Mouse (Mus musculus) layer of hippocampus, postnatal 25 days (tissue): ENCODE results near the gene Zkscan6. TPM values are rescaled to one million over a fixed set of nuclear protein-coding genes. Genes with fewer than 3 reads are reported as not detected.
A peak's percentile ranks its signal among the peaks of the same experiment; 100 is the strongest.

Experiments used
- DNase-seq, 2 experiments: peaks; one replicate each; pipeline ENCODE4 v3.0.0; 2022; ENCODE audit warnings: mixed read lengths in 2 of 2, low spot score in 1 of 2; ENCODE audit errors: extremely low spot score in 1 of 2
- total RNA-seq, 2 experiments: library from RNA; stranded (reverse); gene quantifications; 2 replicates each; pipeline ENCODE4 v1.2.3; 2021

The Zkscan6 gene
- total RNA-seq = 10 to 100 TPM; 14.5 to 16.1 TPM

- DNase-seq = peak; percentile 66 to 77
Observed at GRCm38 (mm10) chr11:65806909-65807504, at the start of gene Zkscan6. Zkscan6 (plus strand) TSS chr11:65807175.

- DNase-seq = no peak
Observed at GRCm38 (mm10) chr11:65759350-65759749, 47.6 kb upstream of the Zkscan6 start.

GRCm38 (mm10) chr11:65760912-65761311 lies 46.1 kb upstream of the Zkscan6 start:
- DNase-seq = no peak

GRCm38 (mm10) chr11:65768445-65768844 lies 38.5 kb upstream of the Zkscan6 start:
- no peak for DNase-seq

GRCm38 (mm10) chr11:65769990-65770389 lies 37.0 kb upstream of the Zkscan6 start:
- DNase-seq = no peak

GRCm38 (mm10) chr11:65771546-65771945 lies 35.4 kb upstream of the Zkscan6 start:
- no peak for DNase-seq

GRCm38 (mm10) chr11:65773535-65773934 lies 33.4 kb upstream of the Zkscan6 start:
- DNase-seq = no peak

- DNase-seq = no peak
Observed at GRCm38 (mm10) chr11:65773946-65774656, 32.9 kb upstream of the Zkscan6 start.

- no peak for DNase-seq
Observed at GRCm38 (mm10) chr11:65776906-65777611, 29.9 kb upstream of the Zkscan6 start.

- no peak for DNase-seq
Observed at GRCm38 (mm10) chr11:65777810-65778209, 29.2 kb upstream of the Zkscan6 start.

GRCm38 (mm10) chr11:65779066-65779465 lies 27.9 kb upstream of the Zkscan6 start:
- no peak for DNase-seq

GRCm38 (mm10) chr11:65779578-65779977 lies 27.4 kb upstream of the Zkscan6 start:
- no peak for DNase-seq

- no peak for DNase-seq
Observed at GRCm38 (mm10) chr11:65781596-65781995, 25.4 kb upstream of the Zkscan6 start.

GRCm38 (mm10) chr11:65786160-65786559 lies 20.8 kb upstream of the Zkscan6 start:
- no peak for DNase-seq

GRCm38 (mm10) chr11:65787421-65788151 lies 19.4 kb upstream of the Zkscan6 start:
- peak in 1 of 2 experiments; percentile 14 for DNase-seq

- peak; percentile 86 to 87 for DNase-seq
Observed at GRCm38 (mm10) chr11:65788154-65788553, 18.8 kb upstream of the Zkscan6 start, which contains the start of gene Map2k4. Map2k4 (minus strand) TSS chr11:65788297.

GRCm38 (mm10) chr11:65794428-65795219 lies 12.4 kb upstream of the Zkscan6 start:
- no peak for DNase-seq

- DNase-seq = no peak
Observed at GRCm38 (mm10) chr11:65795896-65796295, 11.1 kb upstream of the Zkscan6 start.

GRCm38 (mm10) chr11:65801899-65802298 lies 5.1 kb upstream of the Zkscan6 start:
- DNase-seq = peak; percentile 52 to 71
